Mouse (Mus musculus): ENCODE data around the gene Ror1. TPM values are rescaled to one million over a fixed set of nuclear protein-coding genes. Genes with fewer than 3 reads are reported as not detected.

Ror1 gene
- polyA plus RNA-seq, 1 experiment from 2014 or later = 11.5 TPM

DNA sequence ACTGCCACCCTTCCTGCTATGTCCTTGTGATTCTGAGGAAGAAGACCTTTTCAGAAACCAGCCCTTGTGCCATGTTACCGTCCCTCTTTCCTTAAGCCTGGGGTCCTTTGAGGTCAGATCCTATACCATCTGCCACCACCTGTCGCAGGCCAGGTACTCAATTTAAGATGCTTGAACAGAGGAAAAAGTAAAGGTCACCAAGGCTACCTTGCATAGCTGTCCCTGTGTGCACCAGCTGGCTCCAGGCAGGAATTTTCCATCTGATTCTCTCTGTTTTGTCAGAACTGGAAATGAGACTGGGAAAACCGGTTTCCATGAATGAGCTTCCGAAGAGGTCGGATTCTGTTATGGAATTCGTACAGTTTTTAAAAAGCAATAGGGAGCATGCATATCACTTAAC is 294.8 kb downstream of the Ror1 start:
- no peak overlapping the region for H3K9ac ChIP-seq (replicated peaks)
- no peaks in the 10 kb centered on the region for H3K36me3 ChIP-seq
- H3K4me1 ChIP-seq (replicated peaks) = peaks cover 14% of the 10 kb centered on the region
- H3K9me3 ChIP-seq = no peaks in the 10 kb centered on the region
- H3K4me2 ChIP-seq = no peak overlapping the region
- 87% methylated on average over 6 of the region's 6 CpGs for WGBS
- no peak overlapping the region for H3K4me3 ChIP-seq (replicated peaks)
- H3K27ac ChIP-seq = no peak overlapping the region
- peaks cover 11% of the 10 kb centered on the region for H3K27me3 ChIP-seq
- no peak for ATAC-seq (ENCODE audit: insufficient number of reproducible peaks, insufficient read depth, low FRiP score, low TSS enrichment, low read depth)

DNA sequence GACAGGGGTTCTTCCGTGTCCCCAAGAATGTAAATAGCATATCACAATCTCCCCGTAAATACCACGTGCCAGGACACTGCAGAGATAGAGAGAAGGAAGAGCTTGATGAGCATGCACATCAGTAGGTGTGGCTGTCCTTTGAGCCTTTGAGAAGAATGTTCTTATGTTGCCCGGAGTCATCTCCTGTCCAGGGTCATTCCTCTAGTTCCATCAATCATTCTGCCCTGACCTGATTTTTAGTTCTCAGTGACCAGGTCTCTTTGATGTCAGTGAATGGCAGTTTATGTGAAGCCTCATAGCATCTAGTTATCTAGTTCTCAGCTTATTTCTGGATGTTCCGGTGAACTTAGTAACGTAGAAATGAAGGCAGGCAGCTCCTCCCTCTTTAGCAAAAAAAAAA is 295.4 kb downstream of the Ror1 start:
- Histone ChIP-seq H3K9me3 (no peaks in the 10 kb centered on the region), H3K27me3 (peaks cover 11% of the 10 kb centered on the region), H3K9ac (replicated peaks) (no peak overlapping the region), H3K4me1 (replicated peaks) (peaks cover 14% of the 10 kb centered on the region), H3K4me3 (replicated peaks) (no peak overlapping the region), H3K27ac (no peak overlapping the region), H3K4me2 (no peak overlapping the region), H3K36me3 (no peaks in the 10 kb centered on the region)
- ATAC-seq (ENCODE audit: insufficient number of reproducible peaks, insufficient read depth, low FRiP score, low TSS enrichment, low read depth) = no peak
- WGBS = 78% methylated on average over 6 of the region's 6 CpGs

DNA sequence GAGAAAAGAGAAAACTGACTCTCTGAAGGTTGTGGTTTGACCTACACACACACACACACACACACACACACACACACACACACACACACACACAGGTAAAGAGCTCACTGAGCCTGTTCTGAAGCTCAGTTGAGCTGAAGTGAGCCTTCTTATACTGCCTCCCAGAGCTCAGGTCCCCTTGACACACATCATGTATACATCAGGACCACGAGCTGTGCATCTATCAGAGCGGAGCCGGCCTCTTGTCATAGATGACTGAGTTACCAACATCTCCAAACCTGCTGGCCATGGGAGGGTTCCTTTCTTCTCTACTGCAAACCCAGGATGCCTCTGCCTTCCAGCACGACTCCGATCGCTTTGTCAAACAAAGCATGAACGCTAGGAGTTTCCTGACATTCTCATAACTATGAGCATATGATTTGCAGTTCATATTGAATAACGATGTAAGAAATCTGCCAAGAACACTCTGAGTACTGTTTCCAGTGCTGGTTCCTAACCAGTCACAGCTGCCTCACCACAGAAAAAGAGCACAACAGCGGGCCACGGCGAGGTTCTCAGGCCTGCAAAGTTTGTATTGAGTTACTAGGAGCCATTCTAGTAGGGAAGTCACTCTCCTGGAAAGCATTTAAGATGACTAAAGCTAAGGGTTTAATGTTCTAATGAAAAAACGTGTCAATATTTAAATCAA is 297.9 kb downstream of the Ror1 start:
- Histone ChIP-seq H3K4me3 (replicated peaks) (no peak overlapping the region), H3K9ac (replicated peaks) (no peak overlapping the region), H3K4me1 (replicated peaks) (peaks cover 14% of the 10 kb centered on the region), H3K4me2 (no peak overlapping the region), H3K27me3 (peaks cover 8% of the 10 kb centered on the region), H3K9me3 (no peaks in the 10 kb centered on the region), H3K36me3 (no peaks in the 10 kb centered on the region), H3K27ac (peak overlapping the region; percentile 76)
- WGBS = 58% methylated on average over 12 of the region's 12 CpGs
- no peak for ATAC-seq (ENCODE audit: insufficient number of reproducible peaks, insufficient read depth, low FRiP score, low TSS enrichment, low read depth)

DNA sequence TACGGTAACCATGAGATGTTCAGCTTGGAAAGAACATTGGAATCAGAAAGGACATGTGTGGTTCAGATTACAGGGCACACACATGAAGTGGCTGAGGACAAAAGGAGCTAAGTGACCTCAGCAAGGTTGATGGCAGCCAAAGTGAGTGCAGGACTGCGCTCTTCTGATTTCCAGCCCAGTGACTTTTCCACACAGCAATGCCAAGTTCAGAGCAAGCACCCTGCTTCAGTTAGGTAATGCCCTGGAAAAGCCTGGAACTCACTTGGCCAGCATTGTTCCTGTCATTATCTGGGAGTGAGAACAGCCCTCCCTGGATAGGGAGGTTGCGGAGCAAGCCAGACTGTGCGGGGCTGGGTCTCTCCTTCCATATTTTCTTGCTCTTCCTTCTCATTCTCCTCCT is 299.8 kb downstream of the Ror1 start:
- H3K4me1 ChIP-seq (replicated peaks) = peaks cover 14% of the 10 kb centered on the region
- no peak overlapping the region for H3K27ac ChIP-seq

GRCm38 (mm10) chr4:100398079-100398478 is 302.5 kb downstream of the Ror1 start:
- Histone ChIP-seq H3K9ac (replicated peaks) (no peak overlapping the region), H3K4me2 (no peak overlapping the region), H3K27ac (no peak overlapping the region), H3K27me3 (peaks cover 19% of the 10 kb centered on the region), H3K4me3 (replicated peaks) (no peak overlapping the region), H3K4me1 (replicated peaks) (peaks cover 20% of the 10 kb centered on the region), H3K36me3 (no peaks in the 10 kb centered on the region), H3K9me3 (no peaks in the 10 kb centered on the region)
- 56% methylated on average over 3 of the region's 3 CpGs for WGBS
- ATAC-seq (ENCODE audit: insufficient number of reproducible peaks, insufficient read depth, low FRiP score, low TSS enrichment, low read depth) = no peak

More for the DNA sequence above, 299.8 kb downstream of the Ror1 start:
- WGBS = 94% methylated on average over 4 of the region's 4 CpGs
- H3K4me2 ChIP-seq = no peak overlapping the region
- no peak overlapping the region for H3K9ac ChIP-seq (replicated peaks)
- H3K4me3 ChIP-seq (replicated peaks) = no peak overlapping the region
- no peaks in the 10 kb centered on the region for H3K36me3 ChIP-seq
- peaks cover 15% of the 10 kb centered on the region for H3K27me3 ChIP-seq
- H3K9me3 ChIP-seq = no peaks in the 10 kb centered on the region
- ATAC-seq (ENCODE audit: insufficient number of reproducible peaks, insufficient read depth, low FRiP score, low TSS enrichment, low read depth) = no peak

GRCm38 (mm10) chr4:100401078-100401477 is 305.5 kb downstream of the Ror1 start:
- Histone ChIP-seq H3K27me3 (peaks cover 26% of the 10 kb centered on the region), H3K4me3 (replicated peaks) (no peak overlapping the region), H3K4me1 (replicated peaks) (0 out of 2 replicates have a peak, but pooled peaks cover 5% of the 10 kb centered on the region), H3K9me3 (no peaks in the 10 kb centered on the region), H3K36me3 (no peaks in the 10 kb centered on the region), H3K9ac (replicated peaks) (no peak overlapping the region), H3K4me2 (no peak overlapping the region), H3K27ac (no peak overlapping the region)
- 62% methylated on average over 3 of the region's 3 CpGs for WGBS
- ATAC-seq (ENCODE audit: insufficient number of reproducible peaks, insufficient read depth, low FRiP score, low TSS enrichment, low read depth) = no peak

- 82% methylated on average over 14 of the region's 14 CpGs for WGBS
Measured at GRCm38 (mm10) chr4:100401581-100402470, 306.2 kb downstream of the Ror1 start.

DNA sequence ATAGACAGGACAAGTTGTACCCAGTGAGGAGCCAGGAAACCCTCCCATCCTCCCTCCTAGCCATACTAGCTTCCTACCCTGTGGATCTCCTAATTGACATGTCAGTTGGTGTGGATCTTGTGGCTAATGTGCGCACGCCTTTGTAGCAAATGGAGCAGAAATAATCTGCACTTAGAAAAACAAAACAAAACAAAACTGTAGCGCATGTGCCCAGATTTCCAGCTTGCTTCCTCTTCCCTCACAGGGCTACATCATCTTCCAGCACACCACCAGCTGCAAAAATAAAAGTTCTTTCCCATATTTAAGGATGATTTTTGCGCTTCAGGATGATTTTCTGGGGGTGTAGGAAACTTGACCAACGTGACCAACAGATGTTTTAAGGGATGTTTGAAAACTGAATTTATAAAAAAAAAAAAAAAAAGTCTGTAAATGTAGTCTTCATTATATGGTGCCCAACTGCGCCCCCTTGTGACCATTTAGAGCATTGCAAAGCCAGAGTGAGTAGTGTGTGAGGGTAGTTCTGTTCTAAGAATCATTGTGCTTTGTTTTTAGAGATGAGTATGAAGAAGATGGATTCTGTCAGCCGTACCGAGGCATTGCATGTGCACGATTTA is 311.8 kb downstream of the Ror1 start:
- Histone ChIP-seq H3K36me3 (0 out of 2 replicates have a peak, but pooled peaks cover 3% of the 10 kb centered on the region), H3K4me3 (replicated peaks) (no peak overlapping the region), H3K9ac (replicated peaks) (no peak overlapping the region), H3K27me3 (peaks cover 19% of the 10 kb centered on the region), H3K27ac (no peak overlapping the region), H3K4me1 (replicated peaks) (peaks cover 19% of the 10 kb centered on the region), H3K4me2 (no peak overlapping the region), H3K9me3 (no peaks in the 10 kb centered on the region)
- WGBS = 44% methylated on average over 9 of the region's 9 CpGs
- no peak for ATAC-seq (ENCODE audit: insufficient number of reproducible peaks, insufficient read depth, low FRiP score, low TSS enrichment, low read depth)

More at GRCm38 (mm10) chr4:100401581-100402470, 306.2 kb downstream of the Ror1 start:
- H3K36me3 ChIP-seq = no peaks in the 10 kb centered on the region
- no peak overlapping the region for H3K4me2 ChIP-seq
- H3K9me3 ChIP-seq = no peaks in the 10 kb centered on the region
- no peak overlapping the region for H3K27ac ChIP-seq
- H3K4me3 ChIP-seq (replicated peaks) = no peak overlapping the region
- no peak for ATAC-seq (ENCODE audit: insufficient number of reproducible peaks, insufficient read depth, low FRiP score, low TSS enrichment, low read depth)
- H3K27me3 ChIP-seq = peaks cover 31% of the 10 kb centered on the region
- H3K9ac ChIP-seq (replicated peaks) = no peak overlapping the region
- H3K4me1 ChIP-seq (replicated peaks) = peaks cover 8% of the 10 kb centered on the region; the same call in 1 of the 2 replicates

DNA sequence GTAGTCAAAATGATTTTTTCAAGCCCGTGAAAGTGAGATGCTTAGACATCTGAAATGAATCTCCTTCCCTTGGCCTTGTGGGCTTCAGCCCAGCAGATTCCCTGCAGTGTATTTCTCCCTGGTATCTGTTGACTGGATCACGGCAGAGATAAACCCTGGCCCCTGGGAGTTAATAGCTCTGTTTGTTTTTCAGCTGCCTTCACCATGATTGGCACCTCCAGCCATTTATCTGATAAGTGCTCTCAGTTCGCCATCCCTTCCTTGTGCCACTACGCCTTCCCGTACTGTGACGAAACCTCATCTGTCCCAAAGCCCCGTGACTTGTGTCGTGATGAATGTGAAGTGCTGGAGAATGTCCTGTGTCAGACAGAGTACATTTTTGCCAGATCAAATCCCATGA is 313.9 kb downstream of the Ror1 start:
- 74% methylated on average over 8 of the region's 8 CpGs for WGBS
- peaks cover 9% of the 10 kb centered on the region; the same call in 1 of the 2 replicates for H3K27me3 ChIP-seq
- no peak overlapping the region for H3K9ac ChIP-seq (replicated peaks)
- ATAC-seq (ENCODE audit: insufficient number of reproducible peaks, insufficient read depth, low FRiP score, low TSS enrichment, low read depth) = no peak
- H3K9me3 ChIP-seq = no peaks in the 10 kb centered on the region
- no peak overlapping the region for H3K4me2 ChIP-seq
- no peak overlapping the region for H3K4me3 ChIP-seq (replicated peaks)
- peaks cover 19% of the 10 kb centered on the region for H3K4me1 ChIP-seq (replicated peaks)
- no peak overlapping the region for H3K27ac ChIP-seq
- 0 out of 2 replicates have a peak, but pooled peaks cover 3% of the 10 kb centered on the region for H3K36me3 ChIP-seq

GRCm38 (mm10) chr4:100411841-100412539 is 316.4 kb downstream of the Ror1 start:
- Histone ChIP-seq H3K9ac (replicated peaks) (no peak overlapping the region), H3K27ac (no peak overlapping the region), H3K9me3 (no peaks in the 10 kb centered on the region), H3K4me2 (no peak overlapping the region), H3K27me3 (peaks cover 3% of the 10 kb centered on the region; the same call in 1 of the 2 replicates), H3K36me3 (peaks cover 3% of the 10 kb centered on the region; the same call in 1 of the 2 replicates), H3K4me3 (replicated peaks) (no peak overlapping the region), H3K4me1 (replicated peaks) (peaks cover 19% of the 10 kb centered on the region)
- no peak for ATAC-seq (ENCODE audit: insufficient number of reproducible peaks, insufficient read depth, low FRiP score, low TSS enrichment, low read depth)
- 55% methylated on average over 13 of the region's 13 CpGs for WGBS
